Mouse (Mus musculus) kidney, adult 2 months (tissue): ENCODE data around the gene Acox2.

Experiments used
- CTCF ChIP-seq: fragments of 200-500 bp; conservative IDR thresholded peaks from 2 replicates; pipeline ENCODE4 v1.5.1; 2011; ENCODE audit warnings: low read depth, mild to moderate bottlenecking, control low read depth, low read length, moderate library complexity, mixed read lengths; ENCODE audit not compliant: insufficient read depth, insufficient read length
- POLR2A ChIP-seq: fragments of 200-500 bp; IDR thresholded peaks from one replicate; pipeline ENCODE4 v1.6.1; 2011; ENCODE audit warnings: low read depth, low read length, control low read depth

- TF ChIP-seq CTCF (no peak), POLR2A (no peak)
These were observed 43.5 kb upstream of the Acox2 start for GRCm38 (mm10) chr14:8302687-8303086.
